Mouse (Mus musculus) cortical plate, adult 2 months (tissue): ENCODE data around the gene Ssr3.

Source experiments
- CTCF ChIP-seq: fragments of 200-500 bp; IDR thresholded peaks from 2 replicates; pipeline ENCODE4 v1.5.1; 2011; ENCODE audit warnings: mild to moderate bottlenecking, control low read depth, low read length; ENCODE audit not compliant: insufficient read depth; ENCODE audit errors: extremely low read depth
- POLR2A ChIP-seq: fragments of 200-500 bp; IDR thresholded peaks from 2 replicates; pipeline ENCODE4 v1.6.1; 2011; ENCODE audit warnings: mild to moderate bottlenecking, low read length, control low read depth; ENCODE audit not compliant: insufficient read depth; ENCODE audit errors: extremely low read depth

GRCm38 (mm10) chr3:65392421-65392817 is at the start of gene Ssr3:
- TF ChIP-seq CTCF (no peak), POLR2A (peak; percentile 83)
